In the genomic region with DNA sequence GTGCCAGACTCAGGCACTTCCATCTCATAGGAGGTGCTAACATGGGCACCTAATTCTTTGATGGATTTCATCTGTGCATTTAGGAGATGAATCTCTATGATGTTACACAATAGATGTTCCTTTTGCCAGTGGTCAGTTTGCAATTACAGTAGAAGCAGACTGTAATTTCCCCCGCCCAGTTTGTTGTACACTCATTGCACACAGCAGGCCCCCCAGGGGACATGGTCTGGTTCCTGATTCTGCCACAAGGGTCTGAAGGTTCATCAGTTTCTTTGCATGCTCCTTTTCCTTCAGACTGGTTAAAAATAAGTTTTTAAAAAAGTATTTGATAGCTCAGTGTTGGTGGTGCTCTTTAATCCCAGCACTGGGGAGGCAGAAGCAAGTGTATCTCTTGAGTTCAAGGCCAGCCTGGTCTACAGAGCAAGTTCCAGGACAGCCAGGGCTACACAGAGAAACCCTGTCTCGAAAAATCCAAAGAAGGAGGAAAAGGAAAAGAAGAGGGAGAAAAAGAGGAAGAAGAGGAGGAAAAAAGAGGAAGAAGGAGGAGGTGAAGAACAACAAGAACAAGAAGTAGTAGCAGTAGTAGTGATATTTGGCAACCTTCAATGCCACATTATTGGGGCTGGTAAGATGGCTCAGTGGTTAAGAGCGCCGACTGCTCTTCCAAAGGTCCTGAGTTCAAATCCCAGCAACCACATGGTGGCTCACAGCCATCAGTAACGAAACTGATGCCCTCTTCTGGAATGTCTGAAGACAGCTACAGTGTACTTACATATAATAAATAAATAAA, we compare ENCODE assay signal across 18 mouse cellular contexts.
"Had no signal": no experiment of that assay in that cellular context is flagged by ENCODE, and none has a peak within 500 bp of the region (broad histone marks: within the 10 kb centered on the region; RNA-seq: fewer than 3 reads in every experiment).

No protein-coding gene starts in this region.

- H3K27ac ChIP-seq: liver, embryonic 14.5 days; stomach, postnatal 0 days had no signal

- H3K4me2 ChIP-seq: lung, embryonic 14.5 days; midbrain, embryonic 11.5 days had no signal

- DNase-seq: kidney, adult 18-20 months; kidney, adult 9 months; kidney, postnatal 14 days; kidney, postnatal 4 days; layer of hippocampus, adult 9-11 months; liver, postnatal 0 days; lung, embryonic 14.5 days; midbrain, embryonic 14.5 days; right cerebral cortex, postnatal 14 days; right cerebral cortex, postnatal 4 days; spleen, adult 18-20 months; thymus, adult 2 months; thymus, postnatal 14 days; thymus, postnatal 4 days had no signal

- H3K9ac ChIP-seq: liver, embryonic 14.5 days; liver, postnatal 0 days; lung, embryonic 14.5 days had no signal

- ATAC-seq: liver, postnatal 0 days; lung, postnatal 0 days had no signal
